Mouse (Mus musculus) small intestine, adult 2 months (tissue): Measurements from ENCODE around the gene Bmpr1b.

Source experiments
- CTCF ChIP-seq: fragments of 200-500 bp; IDR thresholded peaks from 2 replicates; pipeline ENCODE4 v1.5.1; 2012; ENCODE audit warnings: low read depth, mild to moderate bottlenecking, control low read depth, inconsistent platforms, low read length, moderate library complexity, mixed read lengths; ENCODE audit not compliant: insufficient replicate concordance, insufficient read length; ENCODE audit errors: extremely low read depth
- POLR2A ChIP-seq: fragments of 200-500 bp; IDR thresholded peaks from 2 replicates; pipeline ENCODE4 v1.6.1; 2012; ENCODE audit warnings: low read depth, mild to moderate bottlenecking, control low read depth, inconsistent platforms, low read length, moderate library complexity

GRCm38 (mm10) chr3:141946846-141947245 lies 222.4 kb downstream of the Bmpr1b start:
- TF ChIP-seq CTCF (no peak), POLR2A (no peak)
